Mouse (Mus musculus): ENCODE data around the gene Prrx2.
A peak's percentile ranks its signal among the peaks of the same experiment; 100 is the strongest.

Gene Prrx2

DNA sequence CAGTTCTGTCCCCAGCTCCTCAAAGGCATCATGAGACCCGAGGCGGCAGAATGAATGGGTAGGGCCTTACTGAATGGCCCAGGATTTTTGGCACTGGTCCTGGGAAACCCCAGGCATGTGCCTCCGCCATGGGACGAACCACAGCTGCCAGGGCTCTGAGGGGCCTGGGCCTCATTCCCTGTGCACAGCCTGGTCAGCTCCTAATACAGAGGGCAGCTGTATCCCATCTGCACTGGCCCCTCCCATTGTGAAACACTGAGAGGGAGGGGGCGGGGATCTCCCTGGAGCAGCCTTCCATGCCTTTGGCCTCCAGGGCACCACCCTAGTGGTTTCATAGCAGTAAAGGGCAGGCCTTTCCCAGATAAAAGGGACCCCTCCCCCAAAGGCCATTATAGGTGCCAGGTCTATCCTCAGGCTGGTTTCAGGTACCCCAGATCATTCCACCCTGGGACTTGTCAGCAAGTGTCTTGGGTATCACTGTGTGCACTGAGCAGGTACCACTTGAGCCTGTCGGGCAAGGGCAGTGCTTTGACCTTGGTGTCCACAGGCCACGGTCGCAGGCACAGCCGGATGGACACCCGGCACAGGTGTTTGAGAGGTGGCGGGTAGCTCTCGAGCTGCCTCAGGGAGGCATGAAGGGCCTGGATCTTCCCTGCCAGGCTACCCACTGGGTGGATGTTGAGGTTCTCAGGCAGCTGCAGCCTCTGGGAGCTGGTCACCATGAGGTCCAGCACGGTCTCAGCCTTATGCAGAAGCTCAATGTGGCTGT is 11.2 kb upstream of the Prrx2 start:
- no peak for DNase-seq (ENCODE audit: low spot score)

- DNase-seq (ENCODE audit: low spot score) = peak; percentile 87
Measured at GRCm38 (mm10) chr2:30826825-30827748, 7.7 kb upstream of the Prrx2 start.

GRCm38 (mm10) chr2:30827749-30828475 is 6.9 kb upstream of the Prrx2 start:
- peak; percentile 94 for DNase-seq (ENCODE audit: low spot score)

GRCm38 (mm10) chr2:30829315-30829714 is 5.5 kb upstream of the Prrx2 start:
- peak; percentile 71 for DNase-seq (ENCODE audit: low spot score)

GRCm38 (mm10) chr2:30830283-30830795 is 4.4 kb upstream of the Prrx2 start, which contains the start of gene Asb6:
Gene Asb6 (minus strand): TSS chr2:30830333.
- no peak for DNase-seq (ENCODE audit: low spot score)

DNA sequence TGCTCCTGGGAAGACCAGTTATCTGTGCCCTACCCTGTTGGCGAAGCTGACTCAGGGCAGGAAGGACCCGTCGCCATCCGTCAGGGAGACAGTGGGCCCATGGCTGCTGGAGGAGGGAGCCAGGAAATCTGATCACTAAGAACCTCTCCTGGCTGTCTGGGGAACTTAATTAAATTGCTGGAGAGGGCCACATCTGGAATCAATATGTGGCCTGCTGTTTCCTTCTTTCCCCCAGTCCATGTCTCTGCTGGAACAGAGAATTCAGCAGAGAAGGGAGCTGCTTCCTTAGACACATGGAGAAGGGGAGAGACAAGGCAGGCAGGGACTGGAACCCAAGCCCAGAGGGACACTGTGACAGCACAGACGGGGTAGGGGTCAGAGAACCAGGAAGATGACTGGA is 1.1 kb upstream of the Prrx2 start:
- no peak for DNase-seq (ENCODE audit: low spot score)

- peak; percentile 37 for DNase-seq (ENCODE audit: low spot score)
Measured at GRCm38 (mm10) chr2:30836238-30836990, 1.6 kb downstream of the Prrx2 start.

GRCm38 (mm10) chr2:30842615-30843014 is 7.8 kb downstream of the Prrx2 start:
- DNase-seq (ENCODE audit: low spot score) = no peak

GRCm38 (mm10) chr2:30845152-30846070 is 10.6 kb downstream of the Prrx2 start:
- no peak for DNase-seq (ENCODE audit: low spot score)

GRCm38 (mm10) chr2:30846236-30846635 is 11.5 kb downstream of the Prrx2 start:
- DNase-seq (ENCODE audit: low spot score) = no peak

GRCm38 (mm10) chr2:30846723-30847122 is 12.0 kb downstream of the Prrx2 start:
- no peak for DNase-seq (ENCODE audit: low spot score)

- no peak for DNase-seq (ENCODE audit: low spot score)
Measured at GRCm38 (mm10) chr2:30848184-30848583, 13.4 kb downstream of the Prrx2 start.

- no peak for DNase-seq (ENCODE audit: low spot score)
Measured at GRCm38 (mm10) chr2:30850581-30850980, 15.8 kb downstream of the Prrx2 start.

GRCm38 (mm10) chr2:30852771-30853313 is 18.1 kb downstream of the Prrx2 start:
- DNase-seq (ENCODE audit: low spot score) = no peak

- no peak for DNase-seq (ENCODE audit: low spot score)
Measured at GRCm38 (mm10) chr2:30857076-30857475, 22.3 kb downstream of the Prrx2 start.

DNA sequence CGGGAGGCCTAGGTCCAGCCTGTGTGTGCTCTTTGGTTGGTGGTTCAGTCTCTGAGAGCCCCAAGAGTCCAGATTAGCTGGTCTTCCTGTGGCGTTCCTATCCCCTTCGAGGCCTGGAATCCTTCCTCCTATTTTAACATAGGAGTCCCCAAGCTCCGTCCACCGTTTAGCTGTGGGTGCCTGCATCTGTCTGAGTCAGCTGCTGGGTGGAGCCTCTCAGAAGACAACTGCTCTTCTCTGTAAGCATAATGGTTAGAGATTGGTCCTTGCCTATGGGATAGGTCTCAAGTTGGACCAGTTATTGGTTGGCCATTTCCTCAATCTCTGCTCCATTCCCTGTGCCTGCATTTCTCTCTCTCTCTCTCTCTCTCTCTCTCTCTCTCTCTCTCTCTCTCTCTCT is 25.0 kb downstream of the Prrx2 start:
- no peak for DNase-seq (ENCODE audit: low spot score)

GRCm38 (mm10) chr2:30862081-30862480 is 27.3 kb downstream of the Prrx2 start:
- no peak for DNase-seq (ENCODE audit: low spot score)

- DNase-seq (ENCODE audit: low spot score) = no peak
Measured at GRCm38 (mm10) chr2:30863574-30863973, 28.8 kb downstream of the Prrx2 start.

DNA sequence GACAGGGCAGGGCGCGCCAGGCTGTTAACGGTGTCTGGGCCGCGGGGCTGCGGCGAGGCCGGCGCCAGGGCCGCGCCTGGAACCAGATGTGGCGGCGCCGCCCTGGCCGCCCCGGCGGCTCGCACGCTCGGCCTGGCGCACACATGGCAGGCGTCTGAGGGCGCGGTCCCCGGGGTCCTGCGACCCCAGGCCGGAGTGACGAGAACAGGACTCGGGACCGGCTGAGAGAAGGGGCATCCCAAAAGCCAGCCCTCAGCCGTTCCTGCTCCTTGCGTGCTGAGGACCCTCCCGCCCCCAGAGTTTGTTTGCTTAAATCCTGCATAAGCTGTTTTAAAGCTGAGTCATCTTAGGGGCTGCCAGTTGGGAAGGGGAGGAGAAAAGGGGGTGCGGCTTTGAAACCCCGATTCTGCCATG is 30.2 kb downstream of the Prrx2 start:
- DNase-seq (ENCODE audit: low spot score) = no peak

GRCm38 (mm10) chr2:30865426-30865825 is 30.7 kb downstream of the Prrx2 start:
- no peak for DNase-seq (ENCODE audit: low spot score)

Data from c-Kit-positive CD71-positive TER-119-positive erythroid progenitor cells, embryonic 14.5 days (primary cell).